Mouse (Mus musculus) embryonic facial prominence, embryonic 13.5 days (tissue): ENCODE results near the gene Gpsm2. TPM values are rescaled to one million over a fixed set of nuclear protein-coding genes. Genes with fewer than 3 reads are reported as not detected.
"Not testable (repeated sequence)": the region's sequence is repeated elsewhere in the genome, so short reads cannot be mapped to it uniquely, and the experiment has no call there.

Source experiments
- ATAC-seq: fragments of 200-750 bp; cut with Nextera tagmentation; 2 replicates; pipeline ENCODE4 v1.8.0; 2017; ENCODE audit warnings: low read depth; ENCODE audit not compliant: insufficient number of reproducible peaks, insufficient read depth, low FRiP score, low TSS enrichment
- H3K27ac ChIP-seq: fragments of 300-500 bp; sonication (generic); 2 replicates; pipeline ENCODE4 v1.5.1; 2015; ENCODE audit warnings: moderate library complexity, mild to moderate bottlenecking, inconsistent platforms
- H3K27me3 ChIP-seq: fragments of 300-500 bp; sonication (generic); 2 replicates; pipeline ENCODE4 v1.6.1; 2015; ENCODE audit warnings: mild to moderate bottlenecking, inconsistent platforms
- H3K36me3 ChIP-seq: fragments of 300-500 bp; sonication (generic); 2 replicates; pipeline ENCODE4 v1.6.1; 2015; ENCODE audit warnings: mild to moderate bottlenecking, inconsistent platforms
- H3K4me1 ChIP-seq: fragments of 300-500 bp; sonication (generic); 2 replicates; pipeline ENCODE4 v1.6.1; 2015; ENCODE audit warnings: inconsistent platforms
- H3K4me2 ChIP-seq: fragments of 300-500 bp; sonication (generic); 2 replicates; pipeline ENCODE4 v1.6.1; 2015; ENCODE audit warnings: moderate library complexity, mild to moderate bottlenecking, inconsistent platforms
- H3K4me3 ChIP-seq: fragments of 300-500 bp; sonication (generic); 2 replicates; pipeline ENCODE4 v1.5.1; 2015; ENCODE audit warnings: mild to moderate bottlenecking, inconsistent platforms
- H3K9ac ChIP-seq: fragments of 300-500 bp; sonication (generic); 2 replicates; pipeline ENCODE4 v1.6.1; 2015; ENCODE audit warnings: mild to moderate bottlenecking, inconsistent platforms
- H3K9me3 ChIP-seq: fragments of 300-500 bp; sonication (generic); 2 replicates; pipeline ENCODE4 v1.6.1; 2016; ENCODE audit warnings: inconsistent platforms
- WGBS: fragments of 180-500 bp; shearing (Covaris S2); methylation state at CpG from one replicate; pipeline ENCODE4 v1.1.7; 2015; ENCODE audit warnings: mixed read lengths; 5-methylcytosine and 5-hydroxymethylcytosine counted together
- polyA plus RNA-seq: library from polyadenylated mRNA; unstranded; fragments of >200 nt; fragmentation: Nextera tagmentation; extraction: Ambion mirVana; gene quantifications from 2 replicates; pipeline ENCODE4 v1.2.1, GENCODE M21; 2015

Gene Gpsm2
- polyA plus RNA-seq, 1 experiment from 2014 or later = 71.8 TPM

- peak within 1 kb of the TSS; percentile 87 for H3K27ac ChIP-seq
These were observed 68.3 kb downstream of the Gpsm2 start, which contains the start of gene Clcc1 for GRCm38 (mm10) chr3:108653710-108654379. TSS of gene Clcc1 (plus strand) at chr3:108653913.

GRCm38 (mm10) chr3:108652866-108653642 lies 69.1 kb downstream of the Gpsm2 start:
- H3K4me2 ChIP-seq = peak overlapping the region; percentile 57

More at GRCm38 (mm10) chr3:108653710-108654379, 68.3 kb downstream of the Gpsm2 start, which contains the start of gene Clcc1:
- peak within 1 kb of the TSS; percentile 88 for H3K9ac ChIP-seq
- H3K4me3 ChIP-seq = peak within 1 kb of the TSS; percentile 77
- peaks cover 13% of the 10 kb centered on the region for H3K4me1 ChIP-seq
- H3K36me3 ChIP-seq = peaks cover 7% of the 10 kb centered on the region
- WGBS = under 1% methylated on average over 57 of the region's 57 CpGs
- no peaks in the 10 kb centered on the region for H3K27me3 ChIP-seq
- no peaks in the 10 kb centered on the region for H3K9me3 ChIP-seq
- ATAC-seq = peak; percentile 93
- peak within 1 kb of the TSS; percentile 57 for H3K4me2 ChIP-seq

GRCm38 (mm10) chr3:108647681-108648080 lies 74.4 kb downstream of the Gpsm2 start:
- H3K9ac ChIP-seq, H3K4me3 ChIP-seq, ATAC-seq, H3K27me3 ChIP-seq, H3K9me3 ChIP-seq, H3K4me2 ChIP-seq, H3K27ac ChIP-seq, H3K4me1 ChIP-seq: not testable (repeated sequence)
- 35% methylated on average over 5 of the region's 5 CpGs for WGBS
- H3K36me3 ChIP-seq = peaks cover 15% of the 10 kb centered on the region

More at GRCm38 (mm10) chr3:108652866-108653642, 69.1 kb downstream of the Gpsm2 start:
- Histone ChIP-seq H3K9ac (no peak overlapping the region), H3K27me3 (no peaks in the 10 kb centered on the region), H3K4me1 (peaks cover 13% of the 10 kb centered on the region), H3K4me3 (peak overlapping the region; percentile 77), H3K9me3 (no peaks in the 10 kb centered on the region), H3K27ac (no peak overlapping the region), H3K36me3 (peaks cover 4% of the 10 kb centered on the region)
- 24% methylated on average over 9 of the region's 9 CpGs for WGBS
- no peak for ATAC-seq

- ATAC-seq = no peak
These were observed 76.1 kb downstream of the Gpsm2 start for GRCm38 (mm10) chr3:108646036-108646435.

GRCm38 (mm10) chr3:108644856-108645255 lies 77.3 kb downstream of the Gpsm2 start:
- WGBS = 88% methylated on average over 3 of the region's 3 CpGs
- H3K4me2 ChIP-seq = no peak overlapping the region
- H3K36me3 ChIP-seq = peaks cover 15% of the 10 kb centered on the region
- H3K9me3 ChIP-seq = no peaks in the 10 kb centered on the region
- H3K27ac ChIP-seq = no peak overlapping the region
- H3K4me1 ChIP-seq = no peaks in the 10 kb centered on the region; the same call in 1 of the 2 replicates
- no peaks in the 10 kb centered on the region for H3K27me3 ChIP-seq
- H3K4me3 ChIP-seq = no peak overlapping the region
- H3K9ac ChIP-seq = no peak overlapping the region
- ATAC-seq = no peak

More at GRCm38 (mm10) chr3:108646036-108646435, 76.1 kb downstream of the Gpsm2 start:
- Histone ChIP-seq H3K27me3 (no peaks in the 10 kb centered on the region), H3K4me1 (no peaks in the 10 kb centered on the region; the same call in 1 of the 2 replicates), H3K4me3 (no peak overlapping the region), H3K36me3 (peaks cover 15% of the 10 kb centered on the region), H3K9me3 (no peaks in the 10 kb centered on the region), H3K9ac (no peak overlapping the region), H3K27ac (no peak overlapping the region), H3K4me2 (no peak overlapping the region)
- WGBS = 57% methylated on average over 7 of the region's 7 CpGs

- no peak overlapping the region for H3K4me3 ChIP-seq
- 84% methylated on average over 4 of the region's 4 CpGs for WGBS
- no peak overlapping the region for H3K4me2 ChIP-seq
- no peaks in the 10 kb centered on the region for H3K27me3 ChIP-seq
- H3K9ac ChIP-seq = no peak overlapping the region
- H3K27ac ChIP-seq = no peak overlapping the region
- no peak for ATAC-seq
- H3K9me3 ChIP-seq = no peaks in the 10 kb centered on the region
- peaks cover 21% of the 10 kb centered on the region for H3K36me3 ChIP-seq
- no peaks in the 10 kb centered on the region for H3K4me1 ChIP-seq
These were observed 81.1 kb downstream of the Gpsm2 start for GRCm38 (mm10) chr3:108640998-108641397.

GRCm38 (mm10) chr3:108639412-108639811 lies 82.7 kb downstream of the Gpsm2 start:
- H3K4me2 ChIP-seq = no peak overlapping the region
- WGBS = 70% methylated on average over 4 of the region's 4 CpGs
- peaks cover 11% of the 10 kb centered on the region for H3K36me3 ChIP-seq
- H3K4me1 ChIP-seq = no peaks in the 10 kb centered on the region
- no peak overlapping the region for H3K9ac ChIP-seq
- no peak for ATAC-seq
- H3K9me3 ChIP-seq = no peaks in the 10 kb centered on the region
- H3K27ac ChIP-seq = no peak overlapping the region
- H3K27me3 ChIP-seq = no peaks in the 10 kb centered on the region
- no peak overlapping the region for H3K4me3 ChIP-seq

- Histone ChIP-seq H3K4me1 (no peaks in the 10 kb centered on the region), H3K27ac (no peak overlapping the region), H3K36me3 (peaks cover 8% of the 10 kb centered on the region; the same call in 1 of the 2 replicates), H3K9me3 (no peaks in the 10 kb centered on the region), H3K27me3 (no peaks in the 10 kb centered on the region), H3K9ac (no peak overlapping the region), H3K4me2 (no peak overlapping the region), H3K4me3 (no peak overlapping the region)
- ATAC-seq = no peak
- 75% methylated on average over 5 of the region's 5 CpGs for WGBS
These were observed 87.3 kb downstream of the Gpsm2 start for GRCm38 (mm10) chr3:108634761-108635160.

Other genes starting within 250 kb of the Gpsm2 start
- gene 1700013F07Rik, start 188.2 kb downstream of the Gpsm2 start, polyA plus RNA-seq = not detected in 2 replicates
- gene 5330417C22Rik, start 185.8 kb downstream of the Gpsm2 start, polyA plus RNA-seq = 0.65 and 2.0 TPM in 2 replicates
- gene Tmem167b, start 159.8 kb downstream of the Gpsm2 start, polyA plus RNA-seq = 45.5 and 46.3 TPM in 2 replicates
- gene Taf13, start 150.6 kb downstream of the Gpsm2 start, polyA plus RNA-seq = 43.3 and 53.2 TPM in 2 replicates
- 14.9 and 17.5 TPM in 2 replicates for gene Wdr47, start 131.0 kb downstream of the Gpsm2 start, polyA plus RNA-seq
- 104 and 111 TPM in 2 replicates for gene Clcc1, start 68.4 kb downstream of the Gpsm2 start, polyA plus RNA-seq
- 0.28 and 0.29 TPM in 2 replicates for gene Aknad1, start 17.3 kb upstream of the Gpsm2 start, polyA plus RNA-seq
- gene Stxbp3, start 118.2 kb upstream of the Gpsm2 start, polyA plus RNA-seq = 39.3 and 40.2 TPM in 2 replicates
- 0.18 and 0.23 TPM in 2 replicates for gene Fndc7, start 167.7 kb upstream of the Gpsm2 start, polyA plus RNA-seq
- gene Prpf38b, start 189.4 kb upstream of the Gpsm2 start, polyA plus RNA-seq = 95.3 and 111 TPM in 2 replicates
- gene Henmt1, start 217.6 kb upstream of the Gpsm2 start, polyA plus RNA-seq = 1.4 and 1.8 TPM in 2 replicates
- gene Gm9857, start 218.1 kb upstream of the Gpsm2 start, polyA plus RNA-seq = not detected in 2 replicates